Mouse (Mus musculus) lung, postnatal 0 days (tissue): ENCODE results near the gene Gm49394. TPM values are rescaled to one million over a fixed set of nuclear protein-coding genes. Genes with fewer than 3 reads are reported as not detected.

Experiments used
- ATAC-seq: fragments of 200-750 bp; cut with Nextera tagmentation; 2 replicates; pipeline ENCODE4 v1.8.0; 2017; ENCODE audit warnings: moderate library complexity
- DNase-seq: peaks from one replicate; pipeline ENCODE4 v3.0.0-alpha.2; 2016; ENCODE audit warnings: low spot score
- H3K27ac ChIP-seq: fragments of 300-500 bp; sonication (generic); 2 replicates; pipeline ENCODE4 v1.5.1; 2014; ENCODE audit warnings: antibody characterized with exemption, mild to moderate bottlenecking, low read length, mixed read lengths
- H3K27me3 ChIP-seq: fragments of 300-500 bp; sonication (generic); replicated peaks from 2 replicates; pipeline ENCODE4 v1.6.1; 2014; ENCODE audit warnings: low read length, mixed read lengths; ENCODE audit not compliant: insufficient read depth
- H3K36me3 ChIP-seq: fragments of 300-500 bp; sonication (generic); 2 replicates; pipeline ENCODE4 v1.6.1; 2014; ENCODE audit warnings: low read length, mixed read lengths; ENCODE audit not compliant: insufficient read depth
- H3K4me1 ChIP-seq: fragments of 300-500 bp; sonication (generic); 2 replicates; pipeline ENCODE4 v1.6.1; 2014; ENCODE audit warnings: antibody characterized with exemption, low read depth, low read length, mixed read lengths; ENCODE audit not compliant: insufficient read depth
- H3K4me2 ChIP-seq: fragments of 300-500 bp; sonication (generic); replicated peaks from 2 replicates; pipeline ENCODE4 v1.6.1; 2014; ENCODE audit warnings: low read depth, mild to moderate bottlenecking, low read length, moderate library complexity, mixed read lengths
- H3K4me3 ChIP-seq: fragments of 300-500 bp; sonication (generic); 2 replicates; pipeline ENCODE4 v1.5.1; 2014; ENCODE audit warnings: low read depth, low read length
- H3K9ac ChIP-seq: fragments of 300-500 bp; sonication (generic); replicated peaks from 2 replicates; pipeline ENCODE4 v1.6.1; 2014; ENCODE audit warnings: low read depth, mild to moderate bottlenecking
- H3K9me3 ChIP-seq: fragments of 300-500 bp; sonication (generic); 2 replicates; pipeline ENCODE4 v1.6.1; 2016; ENCODE audit warnings: low read length, mixed read lengths
- CTCF ChIP-seq: IDR thresholded peaks from 2 replicates; pipeline ENCODE4 v1.5.1; 2016; ENCODE audit warnings: antibody characterized with exemption, mild to moderate bottlenecking
- EP300 ChIP-seq: IDR thresholded peaks from 2 replicates; pipeline ENCODE4 v1.6.1; 2016; ENCODE audit warnings: antibody characterized with exemption, mild to moderate bottlenecking, control low read depth
- whole genome bisulfite sequencing: fragments of 180-500 bp; shearing (Covaris S2); extraction: QIAGEN DNeasy Blood & Tissue Kit; methylation state at CpG from one replicate; pipeline ENCODE4 v1.1.7; 2014; 5-methylcytosine and 5-hydroxymethylcytosine counted together
- polyA plus RNA-seq: library from polyadenylated mRNA; unstranded; fragments of >200 nt; fragmentation: Nextera tagmentation; extraction: Ambion mirVana; gene quantifications from 2 replicates; pipeline ENCODE4 v1.2.1, GENCODE M21; 2015

Gene Gm49394
- polyA plus RNA-seq, 1 experiment from 2014 or later, result not detected

DNA sequence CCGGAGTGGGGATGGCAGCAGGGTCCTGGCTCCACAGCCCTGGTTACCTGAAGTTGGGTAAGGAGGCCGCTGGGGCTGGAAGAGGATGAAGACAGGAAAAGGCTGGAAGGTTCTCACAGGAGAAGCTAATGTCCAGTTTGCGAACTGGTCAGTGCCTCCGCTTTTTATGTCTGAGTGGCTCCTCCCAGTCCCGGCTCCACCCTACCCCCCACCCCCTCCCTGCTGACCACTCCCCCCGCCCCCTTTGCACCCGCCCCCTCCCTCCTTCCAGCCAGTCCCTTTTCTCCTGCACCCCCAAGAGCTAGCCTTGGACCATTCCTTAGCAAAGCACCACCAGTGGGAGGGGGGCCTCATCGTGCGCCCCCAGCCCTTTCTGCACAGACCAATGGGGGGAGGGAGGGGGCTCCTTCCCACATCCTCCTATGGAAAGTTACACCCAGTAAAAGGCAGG, 12.4 kb downstream of the Gm49394 start:
- 0 out of 2 replicates have a peak, but pooled peaks have one; percentile 7 for ATAC-seq
- H3K4me1 ChIP-seq, result no peaks in the 10 kb centered on the region; the same call in 1 of the 2 replicates
- 11% methylated on average over 7 of the region's 9 CpGs for WGBS
- H3K36me3 ChIP-seq, result no peaks in the 10 kb centered on the region
- H3K9me3 ChIP-seq, result no peaks in the 10 kb centered on the region
- TF ChIP-seq CTCF, result no peak
- TF ChIP-seq EP300, result no peak
- H3K4me2 ChIP-seq, result peak overlapping the region; percentile 78
- peaks cover 62% of the 10 kb centered on the region for H3K27me3 ChIP-seq
- DNase-seq, result peak; percentile 52
- H3K27ac ChIP-seq, result no peak overlapping the region
- H3K4me3 ChIP-seq, result peak overlapping the region; percentile 54; the same call in 1 of the 2 replicates
- H3K9ac ChIP-seq, result no peak overlapping the region

DNA sequence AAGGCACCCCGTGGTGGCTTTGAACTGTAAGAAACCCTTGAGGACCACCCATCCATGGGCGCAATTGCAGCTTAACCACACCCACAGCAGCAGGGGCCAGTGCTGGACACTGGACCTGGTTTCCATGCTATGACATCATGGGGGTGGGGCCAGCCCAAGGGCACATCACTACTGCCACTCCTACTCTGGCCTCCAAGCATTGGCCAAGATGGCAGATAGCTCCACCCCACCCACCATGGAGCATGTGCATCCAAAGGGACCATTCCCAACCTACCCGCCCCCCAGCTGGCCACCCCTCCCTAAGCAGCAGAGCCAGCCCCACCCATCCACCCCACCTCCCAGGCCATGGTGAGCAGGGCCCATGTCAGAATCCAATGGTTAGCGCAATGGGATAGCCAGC, 13.7 kb downstream of the Gm49394 start:
- Histone ChIP-seq H3K4me3 (no peak overlapping the region), H3K9me3 (no peaks in the 10 kb centered on the region), H3K27me3 (peaks cover 50% of the 10 kb centered on the region), H3K4me1 (no peaks in the 10 kb centered on the region; the same call in 1 of the 2 replicates), H3K4me2 (no peak overlapping the region), H3K9ac (no peak overlapping the region), H3K27ac (no peak overlapping the region), H3K36me3 (no peaks in the 10 kb centered on the region)
- no peak for ATAC-seq
- no peak for TF ChIP-seq EP300
- no peak for TF ChIP-seq CTCF
- WGBS, result 56% methylated on average over 4 of the region's 4 CpGs
- peak; percentile 18 for DNase-seq

DNA sequence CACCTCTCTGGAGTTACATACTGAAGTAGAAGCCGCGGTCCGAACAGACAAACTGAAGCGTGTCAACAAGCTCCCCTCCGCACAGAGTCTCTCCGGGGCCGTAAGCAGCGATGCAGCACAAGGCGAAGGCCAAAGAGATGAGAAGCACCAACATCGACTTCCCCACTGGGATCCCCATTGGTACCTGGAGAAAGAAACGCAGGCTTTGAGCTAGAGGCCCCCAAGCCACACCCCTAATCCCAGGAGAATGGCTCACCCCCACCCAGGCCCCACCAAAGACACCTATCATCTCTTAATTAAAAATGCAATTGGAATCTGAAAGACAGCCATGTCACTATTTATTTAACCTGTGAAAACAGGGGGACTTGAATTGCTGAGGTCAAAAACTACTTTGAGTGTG, 14.1 kb downstream of the Gm49394 start:
- Histone ChIP-seq H3K9ac (no peak overlapping the region), H3K9me3 (no peaks in the 10 kb centered on the region), H3K36me3 (no peaks in the 10 kb centered on the region), H3K4me2 (no peak overlapping the region), H3K27ac (no peak overlapping the region), H3K4me1 (no peaks in the 10 kb centered on the region; the same call in 1 of the 2 replicates), H3K4me3 (no peak overlapping the region), H3K27me3 (peaks cover 46% of the 10 kb centered on the region)
- ATAC-seq (no peak), DNase-seq (no peak)
- WGBS, result 28% methylated on average over 11 of the region's 11 CpGs
- TF ChIP-seq CTCF (no peak), EP300 (no peak)

DNA sequence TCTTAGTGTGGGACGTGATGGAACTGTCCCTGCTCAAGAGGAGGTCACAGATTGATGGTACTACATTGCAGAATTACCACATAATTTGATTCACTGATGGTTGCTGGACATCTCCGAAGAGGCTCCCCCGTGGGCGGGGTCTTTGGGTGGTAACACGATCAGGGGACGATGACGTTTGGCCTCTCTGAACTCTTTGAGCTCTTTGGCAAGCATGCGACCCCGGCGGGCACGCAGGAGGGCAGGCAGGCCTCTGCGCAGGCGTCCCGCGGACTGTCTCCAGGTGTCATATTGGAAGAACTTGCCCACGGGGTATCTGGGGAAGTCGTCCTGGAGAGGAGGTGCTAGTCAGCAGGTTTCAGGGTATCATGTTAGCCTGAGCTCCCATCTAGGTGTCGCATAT, 16.0 kb downstream of the Gm49394 start:
- no peaks in the 10 kb centered on the region for H3K36me3 ChIP-seq
- H3K4me1 ChIP-seq, result no peaks in the 10 kb centered on the region
- ATAC-seq (no peak), DNase-seq (no peak)
- H3K4me3 ChIP-seq, result no peak overlapping the region
- TF ChIP-seq EP300, result no peak
- H3K27me3 ChIP-seq, result peaks cover 27% of the 10 kb centered on the region
- WGBS, result 40% methylated on average over 18 of the region's 18 CpGs
- H3K9me3 ChIP-seq, result no peaks in the 10 kb centered on the region
- no peak overlapping the region for H3K4me2 ChIP-seq
- H3K27ac ChIP-seq, result no peak overlapping the region
- H3K9ac ChIP-seq, result no peak overlapping the region

DNA sequence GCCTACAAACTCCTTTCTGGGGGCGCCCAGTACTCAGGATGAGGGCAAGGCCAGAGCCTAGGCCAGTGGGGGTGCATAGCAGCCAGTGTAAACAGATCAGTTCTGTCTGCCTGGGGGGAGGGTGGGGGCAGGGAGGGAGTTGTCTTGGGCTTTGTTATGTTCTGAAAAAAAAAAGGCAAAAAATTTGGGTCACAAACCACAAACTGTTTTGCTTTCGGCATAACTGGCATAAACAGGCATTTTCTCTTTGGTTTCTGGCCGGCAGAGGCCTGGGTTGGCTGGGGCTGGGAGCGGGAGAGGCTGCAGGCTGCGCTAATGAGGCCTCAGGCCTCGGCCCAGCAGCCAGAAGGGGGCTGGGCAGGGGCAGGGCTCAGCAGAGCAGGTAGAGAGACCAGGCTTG, 23.1 kb downstream of the Gm49394 start:
- H3K4me3 ChIP-seq, result no peak overlapping the region
- H3K27ac ChIP-seq, result no peak overlapping the region
- 46% methylated on average over 6 of the region's 6 CpGs for WGBS
- H3K9me3 ChIP-seq, result no peaks in the 10 kb centered on the region
- TF ChIP-seq CTCF, result no peak
- TF ChIP-seq EP300, result no peak
- DNase-seq, result no peak
- no peak for ATAC-seq
- no peaks in the 10 kb centered on the region for H3K27me3 ChIP-seq
- H3K4me1 ChIP-seq, result no peaks in the 10 kb centered on the region; the same call in 1 of the 2 replicates
- H3K9ac ChIP-seq, result no peak overlapping the region
- H3K36me3 ChIP-seq, result no peaks in the 10 kb centered on the region
- H3K4me2 ChIP-seq, result no peak overlapping the region

DNA sequence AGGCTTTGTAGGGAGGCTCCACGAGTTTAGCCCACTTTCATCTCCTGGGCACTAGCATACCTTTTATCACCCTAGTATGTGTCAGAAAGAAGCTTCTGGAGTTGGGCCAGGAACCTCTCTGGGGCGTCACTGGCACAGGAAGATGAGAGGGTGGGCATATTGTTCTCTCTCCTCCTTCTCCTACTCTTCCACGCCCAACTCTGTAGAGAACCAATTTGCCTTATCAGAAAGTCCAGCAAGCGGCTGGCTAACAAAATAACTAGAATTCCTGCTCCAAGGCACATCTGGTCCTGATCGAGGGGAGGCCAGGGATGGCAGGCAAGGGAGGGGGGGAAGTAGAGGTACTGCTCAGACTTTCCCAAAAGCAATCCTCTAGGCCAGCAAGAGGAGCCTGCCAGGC, 24.7 kb downstream of the Gm49394 start:
- H3K4me3 ChIP-seq, result no peak overlapping the region
- DNase-seq (peak; percentile 27), ATAC-seq (no peak)
- no peaks in the 10 kb centered on the region for H3K27me3 ChIP-seq
- 13% methylated on average over 5 of the region's 5 CpGs for WGBS
- TF ChIP-seq CTCF (no peak), EP300 (no peak)
- no peak overlapping the region for H3K9ac ChIP-seq
- H3K4me1 ChIP-seq, result no peaks in the 10 kb centered on the region; the same call in 1 of the 2 replicates
- H3K36me3 ChIP-seq, result no peaks in the 10 kb centered on the region
- H3K4me2 ChIP-seq, result no peak overlapping the region
- no peaks in the 10 kb centered on the region for H3K9me3 ChIP-seq
- no peak overlapping the region for H3K27ac ChIP-seq

DNA sequence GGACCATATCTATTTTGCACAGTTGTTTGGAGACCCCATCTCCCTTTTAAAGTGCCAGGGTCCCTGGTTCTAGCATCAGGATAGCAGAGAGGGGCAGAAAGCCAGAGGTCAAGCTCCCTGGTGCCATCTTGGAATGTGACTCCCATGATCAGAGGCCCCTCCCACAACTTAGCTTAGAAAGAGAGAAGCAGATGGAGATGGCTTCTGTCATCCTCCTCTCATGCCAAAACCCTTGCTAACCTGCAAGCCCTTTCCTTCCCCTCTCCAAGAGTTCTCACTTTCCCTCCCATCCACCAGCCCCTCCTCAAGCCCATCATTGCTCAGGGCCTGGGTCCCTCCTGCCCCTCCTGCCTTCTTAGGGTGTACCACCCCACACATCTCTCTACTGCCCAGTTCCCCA, 33.6 kb downstream of the Gm49394 start:
- H3K4me1 ChIP-seq, result no peaks in the 10 kb centered on the region
- no peaks in the 10 kb centered on the region for H3K27me3 ChIP-seq
- no peak for TF ChIP-seq CTCF
- no peak for TF ChIP-seq EP300

More for the DNA sequence above, 33.6 kb downstream of the Gm49394 start:
- Histone ChIP-seq H3K9ac (no peak overlapping the region), H3K4me3 (no peak overlapping the region), H3K36me3 (no peaks in the 10 kb centered on the region), H3K4me2 (no peak overlapping the region), H3K9me3 (no peaks in the 10 kb centered on the region), H3K27ac (no peak overlapping the region)
- ATAC-seq, result no peak
- no peak for DNase-seq
